Mouse (Mus musculus) G1E (cell line): ENCODE measurements at regions not wholly inside any gene's neighbourhood (a gene's known extent, or its start where the extent isn't known, plus 50 kb on each side); places are given as distances from the start of the nearest gene placed in this dataset.

Experiments
- ATAC-seq: 2 replicates; pipeline ENCODE4 v1.8.0; 2016; ENCODE audit warnings: mild to moderate bottlenecking; ENCODE audit not compliant: insufficient number of reproducible peaks, poor library complexity, low FRiP score, severe bottlenecking; ENCODE audit errors: extremely low read depth
- DNase-seq: peaks from one replicate; pipeline ENCODE4 v3.0.0; 2012; ENCODE audit warnings: low spot score
- H3K27me3 ChIP-seq: 2 replicates; pipeline ENCODE4 v1.6.1; 2012; ENCODE audit warnings: mild to moderate bottlenecking, low read length, inconsistent platforms; ENCODE audit not compliant: insufficient read depth
- H3K36me3 ChIP-seq: replicated peaks from 2 replicates; pipeline ENCODE3; 2012; ENCODE audit warnings: mild to moderate bottlenecking, inconsistent platforms
- H3K4me1 ChIP-seq: 2 replicates; pipeline ENCODE4 v1.6.1; 2012; ENCODE audit warnings: low read depth, low read length, inconsistent platforms, mixed read lengths; ENCODE audit not compliant: insufficient read depth
- H3K4me3 ChIP-seq: 2 replicates; pipeline ENCODE4 v1.5.1; 2012; ENCODE audit warnings: low read depth, mild to moderate bottlenecking, inconsistent platforms, low read length, moderate library complexity, mixed read lengths
- H3K9me3 ChIP-seq: replicated peaks from 2 replicates; pipeline ENCODE4 v1.6.1; 2012; ENCODE audit warnings: inconsistent platforms
- CTCF ChIP-seq: IDR thresholded peaks from 2 replicates; pipeline ENCODE4 v1.5.1; 2012; ENCODE audit warnings: low read depth, low read length, inconsistent platforms, mixed read lengths
- GATA1 ChIP-seq: IDR thresholded peaks from 2 replicates; pipeline ENCODE4 v1.6.1; 2012; ENCODE audit warnings: borderline replicate concordance, low read length, inconsistent platforms, mixed read lengths
- GATA2 ChIP-seq: IDR thresholded peaks from 2 replicates; pipeline ENCODE4 v1.6.1; 2012; ENCODE audit warnings: low read depth, low read length, inconsistent platforms, borderline replicate concordance
- POLR2AphosphoS5 ChIP-seq: IDR thresholded peaks from 2 replicates; pipeline ENCODE4 v1.6.1; 2012; ENCODE audit warnings: low read depth, low read length, inconsistent platforms; ENCODE audit not compliant: insufficient replicate concordance
- TAL1 ChIP-seq: conservative IDR thresholded peaks from 2 replicates; pipeline ENCODE4 v1.6.1; 2012; ENCODE audit warnings: low read depth, low read length, inconsistent platforms, mixed read lengths

DNA sequence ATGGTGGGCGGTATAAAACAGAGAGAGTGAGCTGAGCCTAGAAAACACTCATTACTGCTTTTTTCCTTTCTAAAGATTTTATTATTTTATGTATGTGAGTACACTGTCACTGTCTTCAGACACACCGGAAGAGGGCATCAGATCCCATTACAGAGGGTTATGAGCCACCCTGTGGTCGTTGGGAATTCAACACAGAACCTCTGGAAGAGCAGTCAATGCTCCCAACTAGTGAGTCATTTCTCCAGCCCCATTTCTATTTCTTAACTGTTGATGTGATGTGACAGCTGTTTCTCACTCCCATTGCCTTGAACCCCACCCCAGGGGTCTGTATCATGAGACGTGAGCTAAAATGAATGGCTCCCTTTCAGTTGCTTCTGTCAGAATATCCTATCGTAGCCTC, 82.6 kb upstream of the Haao start:
- peaks cover 28% of the 10 kb centered on the region for H3K4me1 ChIP-seq
- no peak for ATAC-seq
- no peaks in the 10 kb centered on the region for H3K36me3 ChIP-seq
- DNase-seq, result no peak
- H3K4me3 ChIP-seq, result no peak overlapping the region
- H3K27me3 ChIP-seq, result no peaks in the 10 kb centered on the region; the same call in 1 of the 2 replicates
- no peaks in the 10 kb centered on the region for H3K9me3 ChIP-seq
- no peak for TF ChIP-seq GATA1
- no peak for TF ChIP-seq POLR2AphosphoS5
- TF ChIP-seq GATA2, result no peak
- TF ChIP-seq CTCF, result no peak
- no peak for TF ChIP-seq TAL1

DNA sequence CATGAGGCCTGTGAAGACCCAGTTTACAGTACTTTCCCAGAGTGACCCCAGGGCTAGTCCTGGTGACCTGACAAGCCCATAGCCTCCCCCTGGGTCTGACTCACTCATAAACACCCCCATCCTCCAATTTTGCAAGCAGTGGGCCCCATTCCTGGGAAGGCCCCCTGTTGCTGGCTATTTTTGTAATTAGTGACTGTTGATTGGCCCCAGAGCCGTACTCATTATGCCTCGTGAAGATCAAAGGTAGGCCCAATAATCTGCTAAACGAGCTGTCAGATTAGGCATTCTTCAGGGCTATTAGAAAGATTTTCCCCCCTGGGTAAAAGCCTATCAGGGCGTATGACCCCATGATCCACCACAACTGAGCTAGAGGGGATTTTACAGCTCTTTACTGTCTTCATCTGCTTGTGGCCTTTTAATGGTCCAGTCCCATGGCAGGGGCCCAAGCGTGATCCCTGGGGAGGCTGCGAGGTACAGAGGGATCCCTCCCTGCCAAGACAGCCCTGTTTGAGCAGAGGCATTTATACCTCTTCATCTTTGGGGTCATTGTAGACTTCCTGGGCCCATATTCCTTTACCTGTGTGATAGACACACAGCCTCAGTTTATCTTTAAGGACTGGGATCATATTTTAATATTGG, 80.1 kb upstream of the Haao start:
- ATAC-seq, result no peak
- no peaks in the 10 kb centered on the region for H3K9me3 ChIP-seq
- no peak for TF ChIP-seq GATA2
- no peak for TF ChIP-seq TAL1
- TF ChIP-seq CTCF, result no peak
- TF ChIP-seq POLR2AphosphoS5, result no peak
- TF ChIP-seq GATA1, result no peak
- no peaks in the 10 kb centered on the region for H3K27me3 ChIP-seq
- no peak for DNase-seq
- no peak overlapping the region for H3K4me3 ChIP-seq
- H3K4me1 ChIP-seq, result peaks cover 28% of the 10 kb centered on the region
- H3K36me3 ChIP-seq, result no peaks in the 10 kb centered on the region

DNA sequence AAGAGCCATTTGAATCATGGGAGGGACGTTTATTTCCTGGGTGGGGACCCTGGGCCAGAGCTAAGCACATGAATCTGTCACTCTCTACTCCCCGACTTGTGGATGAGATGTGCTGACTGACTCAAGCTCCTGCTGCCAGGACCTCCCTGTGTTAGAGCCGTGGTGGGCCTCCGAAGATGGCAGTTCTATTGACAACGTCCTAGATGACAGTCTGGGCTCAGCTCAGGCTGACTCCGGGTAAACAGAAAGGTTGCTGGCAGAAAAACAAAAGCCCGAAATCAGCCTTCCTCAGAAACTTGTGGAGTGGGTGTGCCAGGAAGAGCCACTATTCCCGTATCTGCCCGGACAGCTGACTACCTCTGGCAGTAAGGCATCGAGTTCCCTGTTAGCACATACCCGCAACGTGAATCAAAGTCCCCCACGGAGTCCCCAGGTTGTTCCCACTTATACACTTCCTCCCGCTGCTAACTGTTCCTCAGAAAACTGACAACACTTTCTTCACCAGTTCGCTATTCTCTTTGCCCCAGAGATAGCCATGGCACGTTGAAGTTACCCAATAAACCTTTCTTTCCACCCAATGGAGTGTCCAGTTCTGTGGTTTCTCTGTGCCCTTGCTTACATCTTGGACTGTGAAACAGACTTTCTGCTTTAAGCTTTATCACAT, 76.6 kb upstream of the Haao start:
- Histone ChIP-seq H3K4me3 (no peak overlapping the region), H3K4me1 (peaks cover 40% of the 10 kb centered on the region), H3K36me3 (peaks cover 3% of the 10 kb centered on the region), H3K9me3 (no peaks in the 10 kb centered on the region), H3K27me3 (no peaks in the 10 kb centered on the region)
- DNase-seq, result no peak
- ATAC-seq, result no peak
- TF ChIP-seq POLR2AphosphoS5 (no peak), GATA2 (no peak), CTCF (no peak), TAL1 (no peak), GATA1 (no peak)

DNA sequence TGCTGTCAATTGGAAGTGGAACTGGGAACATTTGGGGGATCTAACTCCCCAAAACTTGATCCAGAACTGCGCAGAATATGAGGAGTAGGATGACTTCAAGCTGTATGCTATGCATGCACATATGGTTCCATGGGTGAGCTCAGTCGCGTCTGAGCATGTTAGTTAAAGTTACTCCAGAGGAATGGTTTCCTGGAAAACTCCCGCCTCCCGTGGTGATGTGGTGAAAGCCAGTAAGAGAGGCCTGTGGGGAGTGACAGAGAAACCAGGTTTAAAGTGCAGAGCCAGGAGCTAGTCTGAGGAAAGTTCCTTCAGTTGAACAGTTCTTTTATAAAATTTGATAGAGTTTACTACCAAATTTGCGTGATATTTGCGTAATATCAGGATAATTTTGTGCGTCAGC, 73.1 kb upstream of the Haao start:
- Histone ChIP-seq H3K4me1 (peaks cover 55% of the 10 kb centered on the region), H3K27me3 (no peaks in the 10 kb centered on the region), H3K9me3 (no peaks in the 10 kb centered on the region), H3K36me3 (peaks cover 3% of the 10 kb centered on the region), H3K4me3 (no peak overlapping the region)
- DNase-seq (no peak), ATAC-seq (no peak)
- TF ChIP-seq CTCF (no peak), GATA1 (no peak), TAL1 (no peak), GATA2 (no peak), POLR2AphosphoS5 (no peak)

DNA sequence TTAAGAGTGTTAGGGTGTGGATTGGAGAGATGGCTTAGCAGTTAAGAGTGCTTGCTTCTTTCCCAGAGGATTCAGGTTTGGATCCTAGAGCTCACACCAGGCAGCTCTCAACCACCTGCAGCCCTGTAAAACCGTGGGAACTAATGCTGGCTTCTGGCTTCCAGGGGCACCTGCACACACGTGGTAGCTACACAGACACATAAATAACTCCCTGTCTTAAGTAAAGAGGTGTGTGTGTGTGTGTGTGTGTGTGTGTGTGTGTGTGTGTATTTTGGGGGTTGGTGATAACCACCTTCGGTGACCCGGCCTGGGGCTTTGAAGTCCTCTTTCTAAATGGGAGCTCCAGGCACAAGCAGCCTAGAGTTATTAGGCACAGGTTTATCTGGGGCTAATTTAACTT, 72.5 kb upstream of the Haao start:
- Histone ChIP-seq H3K27me3 (no peaks in the 10 kb centered on the region), H3K4me1 (peaks cover 61% of the 10 kb centered on the region), H3K9me3 (no peaks in the 10 kb centered on the region), H3K36me3 (peaks cover 3% of the 10 kb centered on the region), H3K4me3 (no peak overlapping the region)
- ATAC-seq, result no peak
- DNase-seq, result no peak
- TF ChIP-seq POLR2AphosphoS5, result no peak
- TF ChIP-seq GATA2, result no peak
- TF ChIP-seq TAL1, result no peak
- no peak for TF ChIP-seq GATA1
- no peak for TF ChIP-seq CTCF

DNA sequence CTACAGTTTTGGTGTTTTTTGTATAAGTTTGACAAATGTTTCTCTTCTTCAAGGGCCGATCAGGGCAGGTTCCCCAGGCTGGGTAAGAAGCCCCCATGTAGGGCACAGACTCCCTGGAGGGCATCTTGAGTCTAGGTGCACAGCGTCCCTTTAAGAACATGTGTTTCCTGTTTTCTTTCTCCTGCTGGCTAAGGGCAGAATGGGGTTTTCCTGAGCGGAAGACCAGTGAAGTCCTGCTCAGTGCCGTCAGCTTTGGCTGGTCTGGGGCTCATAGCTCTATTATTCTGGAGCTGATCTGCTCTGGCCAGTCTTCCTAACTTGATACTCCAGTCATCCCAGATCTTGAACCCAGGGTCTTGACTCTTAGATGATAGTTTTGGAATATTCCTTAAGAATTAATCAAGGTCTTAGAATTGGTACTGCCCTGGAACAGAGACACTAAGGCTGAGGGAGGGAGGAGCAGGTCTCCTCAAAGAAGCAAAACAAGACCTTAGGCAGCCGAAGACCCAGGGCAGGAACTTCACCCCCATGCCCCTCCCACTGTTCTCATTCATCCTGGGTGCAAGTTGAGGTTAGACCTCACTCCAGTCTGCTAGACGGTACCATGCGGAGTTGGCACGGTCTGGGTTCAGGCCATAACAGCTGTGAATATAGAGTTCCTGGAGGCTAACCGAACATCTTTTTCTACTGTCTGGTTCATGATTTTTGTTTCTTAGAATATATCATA, 70.8 kb upstream of the Haao start:
- no peak overlapping the region for H3K4me3 ChIP-seq
- H3K36me3 ChIP-seq, result peaks cover 5% of the 10 kb centered on the region
- H3K4me1 ChIP-seq, result peaks cover 63% of the 10 kb centered on the region
- DNase-seq, result no peak
- ATAC-seq, result no peak
- H3K9me3 ChIP-seq, result no peaks in the 10 kb centered on the region
- TF ChIP-seq TAL1 (no peak), POLR2AphosphoS5 (no peak), GATA2 (no peak), GATA1 (no peak)
- no peaks in the 10 kb centered on the region for H3K27me3 ChIP-seq
